Mouse (Mus musculus) hindlimb bud, embryonic 11.5 days (tissue): ENCODE results near the gene Uba52.

Source experiments
- DNase-seq: peaks from one replicate; pipeline ENCODE4 v3.0.0-alpha.2; 2012; ENCODE audit warnings: low read depth, low spot score; ENCODE audit errors: extremely low spot score

Gene Uba52

GRCm38 (mm10) chr8:70504851-70505250 lies 5.8 kb downstream of the Uba52 start:
- no peak for DNase-seq

- no peak for DNase-seq
These were observed 6.3 kb downstream of the Uba52 start for GRCm38 (mm10) chr8:70504291-70504716.

- DNase-seq = no peak
These were observed 7.4 kb downstream of the Uba52 start for GRCm38 (mm10) chr8:70503062-70503750.

- DNase-seq = no peak
These were observed 8.1 kb downstream of the Uba52 start for GRCm38 (mm10) chr8:70502540-70502939.

- no peak for DNase-seq
These were observed 8.6 kb downstream of the Uba52 start for GRCm38 (mm10) chr8:70501820-70502529.

GRCm38 (mm10) chr8:70500386-70501301 lies 10.0 kb downstream of the Uba52 start:
- DNase-seq = no peak

- no peak for DNase-seq
These were observed 14.9 kb downstream of the Uba52 start for GRCm38 (mm10) chr8:70495771-70496062.

GRCm38 (mm10) chr8:70495001-70495770 lies 15.4 kb downstream of the Uba52 start:
- DNase-seq = no peak

- DNase-seq = no peak
These were observed 16.1 kb downstream of the Uba52 start for GRCm38 (mm10) chr8:70494416-70494945.

- no peak for DNase-seq
These were observed 16.7 kb downstream of the Uba52 start for GRCm38 (mm10) chr8:70493692-70494415.

- no peak for DNase-seq
These were observed 17.6 kb downstream of the Uba52 start, which contains the start of gene Crlf1 for GRCm38 (mm10) chr8:70492664-70493640. Gene Crlf1 (plus strand): TSS chr8:70493158.

GRCm38 (mm10) chr8:70490880-70491495 lies 19.6 kb downstream of the Uba52 start:
- no peak for DNase-seq

GRCm38 (mm10) chr8:70490061-70490879 lies 20.3 kb downstream of the Uba52 start:
- DNase-seq = no peak

GRCm38 (mm10) chr8:70489576-70489975 lies 21.0 kb downstream of the Uba52 start:
- no peak for DNase-seq

GRCm38 (mm10) chr8:70488931-70489470 lies 21.6 kb downstream of the Uba52 start:
- no peak for DNase-seq

GRCm38 (mm10) chr8:70487993-70488796 lies 22.4 kb downstream of the Uba52 start:
- no peak for DNase-seq
